Mouse (Mus musculus) liver, embryonic 11.5 days (tissue): Measurements from ENCODE around the gene Ccnj. TPM values are rescaled to one million over a fixed set of nuclear protein-coding genes. Genes with fewer than 3 reads are reported as not detected.

Experiments used
- ATAC-seq: fragments of 200-750 bp; cut with Nextera tagmentation; replicated peaks from 2 replicates; pipeline ENCODE4 v1.8.0; 2017; ENCODE audit warnings: moderate number of reproducible peaks, mild to moderate bottlenecking, moderate TSS enrichment, moderate library complexity; ENCODE audit not compliant: low FRiP score
- DNase-seq: peaks from one replicate; pipeline ENCODE4 v3.0.0-alpha.2; 2017; ENCODE audit warnings: low spot score
- H3K27ac ChIP-seq: fragments of 300-500 bp; sonication (generic); 2 replicates; pipeline ENCODE4 v1.5.1; 2014; ENCODE audit warnings: mild to moderate bottlenecking, low read depth, low read length, control low read depth
- H3K27me3 ChIP-seq: fragments of 300-500 bp; sonication (generic); replicated peaks from 2 replicates; pipeline ENCODE4 v1.6.1; 2014; ENCODE audit warnings: low read length, mixed read lengths; ENCODE audit not compliant: control insufficient read depth, insufficient read depth
- H3K36me3 ChIP-seq: fragments of 300-500 bp; sonication (generic); 2 replicates; pipeline ENCODE4 v1.6.1; 2014; ENCODE audit warnings: mild to moderate bottlenecking, low read length, moderate library complexity, mixed read lengths; ENCODE audit not compliant: control insufficient read depth, insufficient read depth
- H3K4me1 ChIP-seq: fragments of 300-500 bp; sonication (generic); replicated peaks from 2 replicates; pipeline ENCODE4 v1.6.1; 2014; ENCODE audit warnings: low read length, mixed read lengths; ENCODE audit not compliant: control insufficient read depth, insufficient read depth
- H3K4me2 ChIP-seq: fragments of 300-500 bp; sonication (generic); 2 replicates; pipeline ENCODE4 v1.6.1; 2014; ENCODE audit warnings: mild to moderate bottlenecking, control low read depth, moderate library complexity
- H3K4me3 ChIP-seq: fragments of 300-500 bp; sonication (generic); 2 replicates; pipeline ENCODE4 v1.5.1; 2014; ENCODE audit warnings: low read depth, low read length, control low read depth
- H3K9ac ChIP-seq: fragments of 300-500 bp; sonication (generic); 2 replicates; pipeline ENCODE4 v1.6.1; 2014; ENCODE audit warnings: low read depth, low read length, control low read depth
- H3K9me3 ChIP-seq: fragments of 300-500 bp; sonication (generic); 2 replicates; pipeline ENCODE4 v1.6.1; 2016; ENCODE audit warnings: low read length, inconsistent platforms, mixed read lengths; ENCODE audit not compliant: control insufficient read depth
- WGBS: fragments of 180-500 bp; shearing (Covaris S2); extraction: QIAGEN DNeasy Blood & Tissue Kit; methylation state at CpG from one replicate; pipeline ENCODE4 v1.1.7; 2014; 5-methylcytosine and 5-hydroxymethylcytosine counted together
- polyA plus RNA-seq: library from polyadenylated mRNA; unstranded; fragments of >200 nt; fragmentation: Nextera tagmentation; extraction: Ambion mirVana; gene quantifications from 2 replicates; pipeline ENCODE4 v1.2.1, GENCODE M21; 2014

Ccnj gene
- polyA plus RNA-seq, 1 experiment from 2014 or later: 13.2 TPM

DNA sequence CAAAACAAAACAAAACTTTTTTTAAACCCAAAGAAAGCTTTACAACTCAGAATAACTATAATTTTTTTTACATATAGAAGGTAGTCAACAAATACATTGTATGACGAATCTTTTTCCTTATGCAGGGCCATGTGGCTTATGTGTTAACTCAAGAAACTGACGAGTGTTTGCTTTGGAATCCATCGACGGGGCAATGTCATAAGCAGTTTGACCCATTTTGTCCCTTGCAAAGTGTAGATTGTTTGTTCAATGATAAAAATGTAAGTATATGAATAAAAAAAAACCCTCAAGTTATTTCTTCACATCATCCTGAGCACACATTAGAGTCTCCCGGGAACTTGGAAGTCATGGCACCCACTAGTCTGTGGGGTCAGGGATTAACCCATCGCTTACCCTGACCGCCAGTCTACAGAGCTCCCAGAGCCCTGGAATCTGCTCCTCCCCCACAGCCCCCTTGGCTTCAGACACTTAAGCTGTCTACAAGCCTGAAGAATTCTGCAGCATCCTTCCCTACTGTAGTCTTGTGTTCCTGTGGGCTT is 15.4 kb upstream of the Ccnj start:
- H3K9me3 ChIP-seq: no peaks in the 10 kb centered on the region
- WGBS: 86% methylated on average over 7 of the region's 7 CpGs

DNA sequence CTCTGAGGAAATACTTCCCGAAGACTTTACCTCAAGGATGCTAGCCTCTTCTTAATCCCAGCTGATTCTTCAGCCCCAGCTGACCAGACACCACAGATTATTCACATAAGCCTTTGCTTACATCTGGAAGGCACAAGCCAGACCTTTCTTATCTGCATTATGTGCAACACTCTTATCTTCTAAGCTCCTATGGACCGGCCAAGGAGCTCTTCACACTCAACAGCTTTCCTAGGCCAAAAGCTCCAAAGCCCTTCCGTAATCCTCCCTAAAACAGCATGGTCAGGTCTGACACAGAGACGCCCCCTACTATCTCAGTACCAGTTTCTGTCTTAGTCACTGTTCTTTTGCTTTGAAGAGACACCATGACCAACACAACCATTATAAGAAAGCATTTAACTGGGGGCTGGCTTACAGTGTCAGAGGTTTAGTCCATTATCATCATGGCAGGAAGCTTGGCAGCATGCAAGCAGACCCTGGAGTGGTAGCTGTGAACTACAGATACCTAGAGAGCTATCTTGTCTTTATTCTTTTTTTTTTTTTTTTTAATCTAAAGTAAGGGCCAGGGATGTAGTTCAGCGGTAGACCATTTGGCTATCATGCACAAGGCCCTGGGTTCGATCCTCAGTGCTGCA is 13.1 kb upstream of the Ccnj start:
- no peak overlapping the region for H3K4me3 ChIP-seq
- H3K9ac ChIP-seq: no peak overlapping the region
- no peaks in the 10 kb centered on the region for H3K36me3 ChIP-seq
- H3K9me3 ChIP-seq: no peaks in the 10 kb centered on the region
- peak overlapping the region; percentile 55 for H3K4me2 ChIP-seq
- DNase-seq (no peak), ATAC-seq (peak; percentile 49)
- peak overlapping the region; percentile 79 for H3K27ac ChIP-seq
- H3K27me3 ChIP-seq: no peaks in the 10 kb centered on the region
- H3K4me1 ChIP-seq: peaks cover 28% of the 10 kb centered on the region
- whole genome bisulfite sequencing: 45% methylated on average over 6 of the region's 6 CpGs

More for the DNA sequence above, 15.4 kb upstream of the Ccnj start:
- Histone ChIP-seq H3K27me3 (no peaks in the 10 kb centered on the region), H3K27ac (no peak overlapping the region), H3K4me1 (peaks cover 41% of the 10 kb centered on the region), H3K4me2 (no peak overlapping the region), H3K9ac (no peak overlapping the region), H3K4me3 (no peak overlapping the region), H3K36me3 (no peaks in the 10 kb centered on the region)
- ATAC-seq (no peak), DNase-seq (no peak)

DNA sequence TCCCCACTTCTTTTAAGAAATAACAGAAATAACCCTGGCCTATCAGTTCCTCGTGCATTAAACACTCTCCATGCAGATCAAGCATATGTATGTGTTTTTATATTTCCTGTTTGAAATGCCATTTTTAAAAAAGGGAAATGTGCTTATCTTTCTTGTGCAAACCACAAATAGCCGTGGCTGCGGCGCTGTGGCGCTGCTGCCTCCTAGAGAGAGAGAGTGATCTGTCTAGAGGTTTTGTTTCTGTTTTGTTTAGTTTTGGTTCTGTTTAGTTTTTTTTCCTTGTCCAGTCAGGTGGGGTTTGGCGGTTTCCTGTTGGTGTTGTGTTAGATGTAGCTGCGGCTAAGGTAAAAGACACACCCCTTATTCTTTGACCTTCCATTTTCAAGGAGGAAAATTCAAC is 12.3 kb upstream of the Ccnj start:
- Histone ChIP-seq H3K4me1 (peaks cover 23% of the 10 kb centered on the region), H3K9me3 (no peaks in the 10 kb centered on the region), H3K4me2 (peak overlapping the region; percentile 55), H3K9ac (peak overlapping the region; percentile 46), H3K27me3 (no peaks in the 10 kb centered on the region), H3K4me3 (peak overlapping the region; percentile 8; the same call in 1 of the 2 replicates), H3K27ac (peak overlapping the region; percentile 79), H3K36me3 (no peaks in the 10 kb centered on the region)
- DNase-seq (no peak), ATAC-seq (peak; percentile 76)
- 23% methylated on average over 7 of the region's 7 CpGs for WGBS

DNA sequence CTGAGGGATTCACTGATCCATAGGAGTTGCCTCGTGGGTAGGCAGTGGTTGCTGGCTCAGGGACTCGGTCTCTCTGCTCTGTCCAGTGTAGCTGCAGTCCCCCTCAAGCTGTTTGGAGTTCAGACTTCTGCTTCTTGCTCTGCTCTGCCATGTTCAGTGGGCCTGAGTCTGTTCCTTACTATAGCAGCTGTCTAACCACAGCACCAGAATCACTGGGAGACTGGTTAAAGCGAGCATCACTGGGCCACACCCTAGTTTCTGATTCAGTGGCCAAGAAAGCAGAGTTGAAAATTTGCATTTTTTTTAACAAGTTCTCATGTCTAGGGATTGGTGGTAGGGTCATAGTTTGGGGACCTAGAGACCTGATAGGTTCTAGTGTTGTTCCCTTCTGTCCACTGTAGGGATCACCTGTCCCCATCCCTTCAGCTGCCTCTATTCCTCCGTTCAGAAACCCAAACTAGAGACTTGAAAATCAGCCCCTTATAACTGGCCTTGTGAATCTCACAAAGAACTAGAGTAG is 9.7 kb upstream of the Ccnj start:
- 61% methylated on average over 4 of the region's 4 CpGs for WGBS
- H3K4me2 ChIP-seq: no peak overlapping the region

DNA sequence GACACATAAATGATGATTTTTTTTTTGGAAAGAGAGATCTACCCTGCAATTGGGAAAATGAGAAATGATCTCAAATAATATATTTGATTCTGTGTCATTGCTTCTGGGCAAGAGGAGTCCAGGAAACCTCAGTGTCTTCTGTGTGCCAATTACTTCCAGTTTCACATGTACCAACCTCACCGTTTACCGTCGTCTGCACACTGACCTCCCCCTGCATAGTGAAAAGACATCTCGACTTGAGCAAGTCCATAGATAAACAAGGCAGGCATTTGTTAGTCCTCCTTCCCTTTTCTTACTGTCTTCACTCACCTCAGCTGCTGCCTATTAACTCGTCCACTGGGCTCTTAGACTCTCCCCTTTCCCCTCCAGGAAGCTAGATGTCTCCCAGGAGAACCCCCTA is 5.4 kb upstream of the Ccnj start:
- WGBS: 54% methylated on average over 5 of the region's 5 CpGs
- no peak overlapping the region for H3K9ac ChIP-seq
- no peak overlapping the region for H3K4me2 ChIP-seq
- H3K27ac ChIP-seq: no peak overlapping the region
- no peaks in the 10 kb centered on the region for H3K27me3 ChIP-seq
- DNase-seq (no peak), ATAC-seq (no peak)
- no peaks in the 10 kb centered on the region for H3K36me3 ChIP-seq
- peaks cover 5% of the 10 kb centered on the region; the same call in 1 of the 2 replicates for H3K4me1 ChIP-seq
- no peaks in the 10 kb centered on the region for H3K9me3 ChIP-seq
- H3K4me3 ChIP-seq: no peak overlapping the region

More for the DNA sequence above, 9.7 kb upstream of the Ccnj start:
- Histone ChIP-seq H3K4me3 (no peak overlapping the region), H3K36me3 (no peaks in the 10 kb centered on the region), H3K27ac (no peak overlapping the region), H3K27me3 (no peaks in the 10 kb centered on the region), H3K9ac (no peak overlapping the region), H3K4me1 (peaks cover 19% of the 10 kb centered on the region), H3K9me3 (no peaks in the 10 kb centered on the region)
- ATAC-seq: no peak
- no peak for DNase-seq

DNA sequence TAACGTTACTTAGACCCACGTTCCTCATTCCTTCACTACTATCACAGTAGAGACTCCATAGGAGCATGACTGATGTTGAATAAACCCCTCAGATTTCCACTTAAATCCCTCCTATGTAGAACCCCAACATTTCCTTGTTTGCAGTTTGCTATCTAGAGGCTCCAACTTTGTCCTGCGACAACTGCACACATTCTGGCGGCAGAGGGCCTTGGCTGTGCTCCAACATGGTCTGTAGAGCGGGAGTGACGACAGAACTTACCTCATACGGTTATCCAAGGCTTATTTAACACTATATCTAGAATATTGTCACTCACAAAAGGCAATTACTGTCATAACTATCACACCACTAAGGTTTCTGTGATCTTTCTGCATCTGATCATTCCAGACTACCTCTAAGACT is 4.3 kb upstream of the Ccnj start:
- Histone ChIP-seq H3K4me1 (peaks cover 5% of the 10 kb centered on the region; the same call in 1 of the 2 replicates), H3K9ac (no peak overlapping the region), H3K4me2 (no peak overlapping the region), H3K36me3 (no peaks in the 10 kb centered on the region), H3K27me3 (no peaks in the 10 kb centered on the region), H3K4me3 (no peak overlapping the region), H3K27ac (no peak overlapping the region), H3K9me3 (no peaks in the 10 kb centered on the region)
- ATAC-seq: no peak
- no peak for DNase-seq
- 87% methylated on average over 7 of the region's 7 CpGs for WGBS

DNA sequence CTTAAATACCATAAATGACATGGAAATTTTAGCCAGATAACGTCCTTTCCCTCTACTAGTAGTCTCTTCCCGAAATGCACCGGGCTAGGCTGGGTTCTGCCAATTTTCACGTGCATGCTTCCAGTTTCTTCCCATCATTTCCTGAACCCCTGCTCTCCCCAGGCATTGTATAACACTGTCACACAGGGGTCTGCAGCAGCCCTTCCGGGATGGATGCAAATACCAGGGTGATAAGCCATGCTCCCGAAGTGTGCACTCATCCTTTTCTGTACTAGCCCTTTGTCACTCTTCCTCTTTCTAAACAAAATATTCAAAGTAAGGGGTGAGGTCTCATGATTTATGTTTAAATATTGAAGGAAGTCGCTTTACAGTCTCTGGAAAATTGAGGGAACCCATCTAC is 881 bp upstream of the Ccnj start:
- peak overlapping the region; percentile 77 for H3K27ac ChIP-seq
- ATAC-seq (no peak), DNase-seq (no peak)
- H3K27me3 ChIP-seq: no peaks in the 10 kb centered on the region
- peaks cover 16% of the 10 kb centered on the region for H3K4me1 ChIP-seq
- peak overlapping the region; percentile 93 for H3K4me2 ChIP-seq
- no peaks in the 10 kb centered on the region for H3K36me3 ChIP-seq
- peak overlapping the region; percentile 93 for H3K9ac ChIP-seq
- H3K9me3 ChIP-seq: no peaks in the 10 kb centered on the region
- H3K4me3 ChIP-seq: peak overlapping the region; percentile 93
- 46% methylated on average over 7 of the region's 7 CpGs for WGBS

DNA sequence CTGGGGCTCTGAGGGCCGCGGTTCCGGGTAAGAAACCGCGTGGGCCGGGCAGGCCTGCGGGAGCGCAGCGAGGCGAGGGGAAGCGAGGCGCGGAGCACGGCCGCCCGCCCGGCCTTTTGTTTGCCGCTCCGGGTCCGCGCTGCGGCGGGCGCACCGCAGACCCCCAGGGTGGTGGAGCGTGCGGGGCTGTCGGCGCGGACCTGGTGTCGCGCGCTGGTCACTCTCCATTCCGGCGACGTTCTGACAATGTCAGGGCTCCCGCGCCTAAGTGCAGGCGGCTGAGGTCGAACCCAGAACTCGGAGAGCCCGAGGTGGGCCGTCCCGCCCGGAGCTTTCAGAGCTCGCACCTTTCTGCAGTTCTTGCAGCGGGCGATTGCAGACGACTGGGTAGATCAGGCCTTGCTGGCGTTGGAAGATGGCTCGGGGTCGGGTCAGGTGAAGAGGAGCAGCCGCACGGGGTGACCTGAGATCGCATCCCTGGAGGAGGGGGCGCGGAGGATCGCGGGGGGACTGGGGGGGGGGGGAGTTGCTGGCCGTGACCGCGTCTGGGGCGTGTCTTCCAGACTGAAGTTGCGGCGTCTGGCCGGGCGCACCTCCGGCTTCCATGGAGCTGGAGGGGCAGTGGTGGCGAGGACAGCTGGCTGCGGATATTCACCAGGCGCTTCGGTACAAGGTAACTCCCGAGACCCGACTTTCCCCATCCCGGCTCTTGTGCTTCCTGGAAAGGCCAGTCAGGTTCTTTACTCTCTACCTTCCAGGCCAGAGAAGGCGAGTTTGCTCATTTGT is 530 bp downstream of the Ccnj start:
- Histone ChIP-seq H3K4me1 (peaks cover 16% of the 10 kb centered on the region), H3K4me3 (peak overlapping the region; percentile 93), H3K9me3 (no peaks in the 10 kb centered on the region), H3K27ac (peak overlapping the region; percentile 77), H3K4me2 (peak overlapping the region; percentile 93), H3K27me3 (no peaks in the 10 kb centered on the region), H3K9ac (peak overlapping the region; percentile 93), H3K36me3 (no peaks in the 10 kb centered on the region; the same call in 1 of the 2 replicates)
- ATAC-seq: peak; percentile 62
- peak; percentile 68 for DNase-seq
- WGBS: under 1% methylated on average over 70 of the region's 76 CpGs
